Mouse (Mus musculus): ENCODE data around the gene Tectb.

The Tectb gene

GRCm38 (mm10) chr19:55211698-55212097 is 31.2 kb downstream of the Tectb start:
- DNase-seq = no peak

DNA sequence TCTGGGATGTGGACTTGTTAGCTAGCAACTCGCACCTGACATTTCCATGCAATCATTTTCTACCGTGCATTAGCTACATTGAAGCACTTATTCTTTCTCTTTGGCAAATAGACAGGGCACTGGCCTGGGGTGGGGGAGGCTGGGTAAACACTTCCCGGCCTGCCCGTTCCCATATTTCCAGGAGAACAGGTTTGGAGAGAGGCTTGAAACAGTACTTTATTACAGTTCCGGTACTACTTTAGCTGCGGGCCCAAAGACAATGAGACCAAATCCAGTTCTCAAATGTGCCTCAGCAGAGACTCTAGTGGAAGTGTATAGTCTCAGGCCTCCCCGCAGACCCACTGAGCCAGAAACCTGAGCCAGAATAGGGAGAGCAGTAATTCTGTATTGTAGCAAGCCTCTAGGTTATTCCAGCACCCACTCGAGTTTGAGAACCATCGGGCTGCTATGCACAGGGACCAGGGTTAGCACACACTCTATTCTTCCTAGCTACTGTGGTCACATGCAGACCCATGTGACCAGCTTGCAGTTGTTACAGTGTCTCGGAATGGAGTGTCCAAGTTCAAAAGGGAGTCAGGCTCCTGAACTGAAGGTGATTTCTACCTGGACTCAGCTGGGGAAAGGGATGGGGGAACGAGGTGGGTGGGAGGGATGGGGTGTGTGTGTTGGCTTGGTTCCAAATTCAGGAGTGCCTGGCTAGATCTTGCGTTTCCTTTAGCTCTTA is 33.2 kb downstream of the Tectb start:
- DNase-seq = no peak

GRCm38 (mm10) chr19:55216876-55217275 is 36.3 kb downstream of the Tectb start:
- DNase-seq = no peak

GRCm38 (mm10) chr19:55217365-55217764 is 36.8 kb downstream of the Tectb start:
- DNase-seq = no peak

DNA sequence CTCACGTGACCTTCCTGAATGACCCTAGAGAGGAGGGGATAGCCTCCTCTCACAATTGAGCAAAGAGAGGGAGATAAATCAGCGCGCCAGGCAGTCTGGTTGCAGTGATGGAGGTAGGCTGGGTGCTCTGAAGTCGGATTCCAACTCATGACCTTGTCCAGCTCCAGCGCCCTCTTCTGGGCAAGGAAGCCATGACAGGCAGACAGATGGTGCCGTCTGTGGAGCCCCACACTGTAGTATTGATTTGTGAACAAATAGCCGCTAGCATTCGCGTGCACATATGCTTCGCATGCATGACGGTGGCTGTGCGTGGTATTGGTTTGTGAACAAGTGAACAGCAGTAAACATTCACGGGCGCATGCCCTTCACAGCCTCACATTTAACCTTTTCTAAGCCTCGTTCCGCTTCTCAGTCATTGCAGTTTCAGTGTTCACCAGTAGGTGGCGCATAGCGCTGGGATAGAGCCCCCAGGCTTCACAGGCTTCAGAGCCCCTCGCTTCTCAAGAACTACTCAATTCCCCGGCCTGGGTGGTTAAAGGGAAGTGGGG is 37.7 kb downstream of the Tectb start:
- peak; percentile 68 for DNase-seq

- no peak for DNase-seq
These were observed 38.2 kb downstream of the Tectb start for GRCm38 (mm10) chr19:55218741-55219221.

- DNase-seq = no peak
These were observed 38.8 kb downstream of the Tectb start for GRCm38 (mm10) chr19:55219359-55219758.

DNA sequence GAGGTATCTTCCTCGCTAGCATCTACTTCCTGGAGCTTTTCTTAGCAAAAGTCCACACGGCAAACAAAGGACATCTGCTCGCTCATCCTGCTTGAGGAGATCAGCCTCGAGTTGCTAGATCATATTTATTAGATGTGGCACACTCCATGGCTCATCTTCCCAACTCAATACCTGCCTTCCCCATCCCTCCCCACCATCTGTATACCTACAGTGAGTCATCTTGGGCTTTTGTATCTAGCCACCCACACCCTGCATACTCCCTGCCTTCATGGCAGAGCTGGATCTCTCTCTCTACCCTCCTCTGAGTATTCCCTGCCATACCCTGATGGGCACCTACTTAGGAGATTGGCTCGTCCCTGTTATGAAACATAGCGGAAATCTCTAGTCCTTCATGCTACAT is 40.7 kb downstream of the Tectb start:
- DNase-seq = no peak

- DNase-seq = no peak
These were observed 41.7 kb downstream of the Tectb start for GRCm38 (mm10) chr19:55222268-55222667.

DNA sequence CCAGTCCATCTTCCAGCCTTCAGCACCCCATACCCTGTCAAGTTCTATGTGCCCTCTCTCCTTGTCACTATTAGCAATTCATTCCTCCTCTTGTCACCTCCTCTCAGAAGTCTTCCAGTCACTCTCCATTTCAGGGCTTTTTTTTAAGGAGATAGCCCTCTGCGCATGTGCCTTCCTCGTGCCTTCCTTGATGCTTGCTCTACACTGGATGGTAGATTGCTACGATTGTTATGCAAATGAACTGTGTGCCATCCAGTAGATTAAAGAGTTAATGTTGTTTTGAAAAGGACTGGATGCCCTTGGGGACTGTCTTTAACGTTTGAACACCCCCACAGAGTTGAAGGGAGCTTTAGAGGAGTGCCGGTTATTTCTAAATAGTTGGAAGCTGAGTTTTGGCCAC is 46.1 kb downstream of the Tectb start:
- no peak for DNase-seq

- no peak for DNase-seq
These were observed 46.6 kb downstream of the Tectb start for GRCm38 (mm10) chr19:55227135-55227534.

DNA sequence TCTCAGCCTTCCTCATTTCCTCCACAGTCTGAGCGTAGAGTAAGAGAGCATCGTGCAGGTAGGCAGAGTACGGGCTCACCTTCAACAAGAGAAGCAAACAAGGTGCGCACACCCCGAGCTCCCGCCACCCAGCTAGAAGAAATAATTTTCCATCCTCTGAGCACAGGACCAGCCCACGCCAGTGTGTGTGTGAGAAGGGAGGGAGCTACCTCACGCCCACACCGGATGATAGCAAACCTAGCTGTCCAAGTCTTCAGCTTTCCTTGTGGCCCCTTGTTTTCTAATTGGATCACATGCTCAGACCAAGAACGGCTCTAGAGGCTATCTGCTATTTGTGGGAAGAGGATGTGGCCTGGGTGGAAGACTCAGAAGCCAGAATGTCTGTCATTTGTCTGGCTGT is 50.5 kb downstream of the Tectb start:
- DNase-seq = no peak

DNA sequence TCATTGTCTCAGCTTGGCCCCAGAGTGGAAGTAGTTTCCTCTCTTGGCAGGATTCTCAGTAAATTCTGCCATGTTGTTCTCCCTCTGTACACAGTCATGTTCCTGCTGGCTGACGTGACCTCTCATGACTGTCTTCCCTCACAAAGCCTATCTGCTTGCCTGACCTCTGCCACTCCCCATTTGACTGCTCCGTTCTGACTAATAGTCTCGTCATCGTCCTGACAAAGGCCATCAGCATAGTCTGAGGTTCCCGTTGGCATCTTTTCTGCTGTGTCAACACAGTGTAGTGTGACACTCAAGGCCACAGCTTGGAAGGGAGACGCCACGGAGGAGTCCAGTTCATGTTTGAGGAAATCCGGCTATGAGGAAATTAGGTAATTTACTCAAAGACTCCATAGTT is 51.6 kb downstream of the Tectb start:
- no peak for DNase-seq

DNA sequence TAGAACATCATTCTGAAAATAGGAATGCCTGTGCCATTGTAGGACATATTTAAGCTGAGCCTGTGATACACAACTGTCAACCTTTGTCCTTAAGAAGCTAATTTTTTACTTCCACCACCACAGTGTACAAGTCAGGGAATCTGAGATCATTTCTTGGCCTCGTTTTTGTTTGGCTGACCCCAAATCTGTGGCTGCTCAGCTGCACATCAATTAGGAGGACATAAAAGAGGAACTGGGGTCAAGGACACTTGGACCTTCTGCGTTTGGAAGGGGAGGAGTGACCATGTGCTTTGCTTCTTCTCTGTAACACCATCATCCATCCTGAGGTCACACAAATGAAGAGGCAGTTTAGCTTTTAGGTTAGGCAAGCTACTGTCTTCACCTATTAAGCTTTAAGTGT is 55.5 kb downstream of the Tectb start:
- DNase-seq = no peak

- DNase-seq = no peak
These were observed 56.0 kb downstream of the Tectb start for GRCm38 (mm10) chr19:55236564-55236963.

- no peak for DNase-seq
These were observed 59.4 kb downstream of the Tectb start for GRCm38 (mm10) chr19:55239766-55240426.

DNA sequence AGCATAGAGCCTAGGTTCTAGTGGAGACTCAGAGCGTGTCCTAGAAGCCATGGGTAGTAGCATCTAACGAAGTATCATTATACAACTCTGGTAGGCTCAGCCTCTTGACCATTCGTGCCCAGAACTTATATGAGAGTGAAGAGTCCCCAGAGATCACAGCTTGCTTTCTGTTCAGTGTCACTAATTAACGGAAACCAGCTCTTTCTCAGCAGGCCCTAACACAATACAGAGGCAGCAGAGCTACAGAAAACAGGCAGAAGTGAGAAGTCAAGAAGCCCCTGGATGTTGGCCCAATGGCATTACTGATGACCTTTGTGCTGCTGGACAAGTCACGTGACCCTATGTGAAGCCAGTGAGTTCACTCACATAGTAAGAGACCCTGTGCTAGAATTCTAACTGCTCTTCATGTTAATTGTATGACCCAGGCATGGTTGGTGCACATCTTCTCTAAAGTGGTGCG is 60.7 kb downstream of the Tectb start, which contains the start of gene Gucy2g:
Gene Gucy2g (minus strand): TSS at position 51 of the 460 bp plus-strand sequence.
- DNase-seq = no peak

GRCm38 (mm10) chr19:55244791-55245231 is 64.3 kb downstream of the Tectb start:
- DNase-seq = no peak
